Mouse (Mus musculus) kidney, adult 2 months (tissue): ENCODE measurements at regions not wholly inside any gene's neighbourhood (a gene's known extent, or its start where the extent isn't known, plus 50 kb on each side); places are given as distances from the start of the nearest gene placed in this dataset.
A peak's percentile ranks its signal among the peaks of the same experiment; 100 is the strongest.

Experiments used
- DNase-seq: peaks from one replicate; pipeline ENCODE4 v3.0.0; 2021
- H3K27ac ChIP-seq: fragments of 200-500 bp; 2 replicates; pipeline ENCODE4 v1.5.1; 2012; ENCODE audit warnings: low read depth, low read length, control low read depth, inconsistent platforms; ENCODE audit not compliant: insufficient read depth
- H3K27me3 ChIP-seq: fragments of 200-500 bp; replicated peaks from 2 replicates; pipeline ENCODE4 v1.6.1; 2012; ENCODE audit warnings: mild to moderate bottlenecking, moderate library complexity, low read length, inconsistent platforms; ENCODE audit not compliant: control insufficient read depth, insufficient read depth
- H3K36me3 ChIP-seq: fragments of 200-500 bp; 2 replicates; pipeline ENCODE4 v1.6.1; 2012; ENCODE audit warnings: mild to moderate bottlenecking, moderate library complexity, low read length, inconsistent platforms; ENCODE audit not compliant: control insufficient read depth, insufficient read depth
- H3K4me1 ChIP-seq: fragments of 200-500 bp; 2 replicates; pipeline ENCODE4 v1.6.1; 2011; ENCODE audit warnings: low read length; ENCODE audit not compliant: control insufficient read depth, insufficient read depth
- H3K4me3 ChIP-seq: fragments of 200-500 bp; 2 replicates; pipeline ENCODE4 v1.5.1; 2011; ENCODE audit warnings: mild to moderate bottlenecking, low read depth, low read length, control low read depth; ENCODE audit not compliant: insufficient read depth
- CTCF ChIP-seq: fragments of 200-500 bp; conservative IDR thresholded peaks from 2 replicates; pipeline ENCODE4 v1.5.1; 2011; ENCODE audit warnings: low read depth, mild to moderate bottlenecking, control low read depth, low read length, moderate library complexity, mixed read lengths; ENCODE audit not compliant: insufficient read depth, insufficient read length
- POLR2A ChIP-seq: fragments of 200-500 bp; IDR thresholded peaks from one replicate; pipeline ENCODE4 v1.6.1; 2011; ENCODE audit warnings: low read depth, low read length, control low read depth
- WGBS: fragments of 180-500 bp; shearing (Covaris S2); methylation state at CpG from one replicate; pipeline ENCODE4 v1.1.7; 2018; 5-methylcytosine and 5-hydroxymethylcytosine counted together

DNA sequence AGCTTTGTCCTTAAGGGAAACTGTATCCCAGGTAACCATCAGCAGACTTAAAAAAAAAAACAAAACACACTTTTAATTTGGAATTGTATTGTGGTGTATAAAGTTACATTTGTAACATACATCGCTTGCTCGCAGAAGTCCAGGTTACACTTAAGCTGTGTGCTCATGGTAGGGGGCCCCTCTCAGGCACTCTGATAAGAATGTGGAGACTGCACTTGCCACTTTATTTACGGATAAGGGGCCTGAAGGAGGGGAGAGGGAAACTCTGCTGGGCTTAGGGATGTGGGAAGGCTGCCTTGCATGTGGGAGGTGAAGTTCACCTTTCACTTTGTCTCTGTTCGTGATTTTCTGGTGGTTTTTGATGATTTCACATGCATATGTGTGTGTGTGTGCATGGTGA, 58.7 kb downstream of the Ccdc185 start:
- H3K27me3 ChIP-seq, result no peaks in the 10 kb centered on the region
- H3K36me3 ChIP-seq, result no peaks in the 10 kb centered on the region
- H3K4me1 ChIP-seq, result no peaks in the 10 kb centered on the region
- H3K27ac ChIP-seq, result no peak overlapping the region
- 85% methylated on average over 4 of the region's 4 CpGs for WGBS
- DNase-seq, result no peak
- TF ChIP-seq CTCF (no peak), POLR2A (no peak)
- no peak overlapping the region for H3K4me3 ChIP-seq

DNA sequence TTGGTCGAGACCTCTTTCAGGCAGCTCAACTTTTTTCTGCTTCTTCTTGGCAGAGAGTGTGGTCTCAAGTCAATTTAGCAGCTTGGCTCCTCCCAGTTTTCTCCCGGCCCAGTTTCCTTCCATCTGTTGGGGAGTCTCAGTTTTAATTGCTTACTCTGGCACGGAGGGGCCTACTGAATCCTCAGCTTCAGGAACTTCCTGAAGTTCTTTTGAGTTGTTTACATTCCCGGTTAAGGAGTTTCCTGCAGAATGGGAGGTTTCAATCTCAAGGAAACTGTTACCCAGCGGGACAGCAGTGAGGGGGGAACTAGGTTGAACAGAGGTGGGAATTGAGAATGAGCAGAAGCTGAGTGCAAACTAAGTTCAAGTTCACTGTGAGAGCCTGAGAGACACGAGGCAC, 59.2 kb downstream of the Ccdc185 start:
- H3K27ac ChIP-seq, result no peak overlapping the region
- no peak overlapping the region for H3K4me3 ChIP-seq
- no peaks in the 10 kb centered on the region for H3K27me3 ChIP-seq
- TF ChIP-seq POLR2A, result no peak
- no peak for TF ChIP-seq CTCF
- no peaks in the 10 kb centered on the region for H3K4me1 ChIP-seq
- no peaks in the 10 kb centered on the region for H3K36me3 ChIP-seq
- 73% methylated on average over 6 of the region's 6 CpGs for WGBS
- no peak for DNase-seq

DNA sequence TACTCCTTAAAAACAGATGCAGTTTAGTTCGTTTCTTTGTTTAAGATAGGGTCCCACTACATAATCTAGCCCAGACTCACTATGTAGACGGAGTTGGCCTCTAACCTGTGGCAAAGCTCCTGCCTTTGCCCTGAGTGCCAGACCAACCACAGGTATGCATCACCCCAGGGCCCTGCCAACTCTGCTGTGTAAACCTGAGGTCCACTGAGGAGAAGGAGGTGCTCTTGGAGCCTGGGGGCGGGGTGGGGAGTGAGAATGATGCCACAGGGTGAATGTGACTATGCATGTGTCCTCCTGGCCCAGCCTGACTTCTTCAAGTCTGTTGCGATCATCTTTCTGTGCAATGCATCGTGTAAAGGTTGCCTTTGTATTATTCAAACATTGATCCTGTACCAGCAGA, 61.8 kb downstream of the Ccdc185 start:
- H3K27ac ChIP-seq, result no peak overlapping the region
- DNase-seq, result no peak
- H3K27me3 ChIP-seq, result no peaks in the 10 kb centered on the region
- 77% methylated on average over 5 of the region's 5 CpGs for WGBS
- H3K4me3 ChIP-seq, result no peak overlapping the region
- no peaks in the 10 kb centered on the region for H3K36me3 ChIP-seq
- no peaks in the 10 kb centered on the region for H3K4me1 ChIP-seq
- TF ChIP-seq POLR2A (no peak), CTCF (no peak)

- no peak overlapping the region for H3K4me3 ChIP-seq
- no peak for DNase-seq
- no peaks in the 10 kb centered on the region for H3K27me3 ChIP-seq
- no peak overlapping the region for H3K27ac ChIP-seq
- TF ChIP-seq POLR2A (no peak), CTCF (no peak)
- WGBS, result 39% methylated on average over 5 of the region's 5 CpGs
- H3K36me3 ChIP-seq, result no peaks in the 10 kb centered on the region
- H3K4me1 ChIP-seq, result no peaks in the 10 kb centered on the region
These were observed 62.7 kb downstream of the Ccdc185 start for GRCm38 (mm10) chr1:182686231-182686630.

DNA sequence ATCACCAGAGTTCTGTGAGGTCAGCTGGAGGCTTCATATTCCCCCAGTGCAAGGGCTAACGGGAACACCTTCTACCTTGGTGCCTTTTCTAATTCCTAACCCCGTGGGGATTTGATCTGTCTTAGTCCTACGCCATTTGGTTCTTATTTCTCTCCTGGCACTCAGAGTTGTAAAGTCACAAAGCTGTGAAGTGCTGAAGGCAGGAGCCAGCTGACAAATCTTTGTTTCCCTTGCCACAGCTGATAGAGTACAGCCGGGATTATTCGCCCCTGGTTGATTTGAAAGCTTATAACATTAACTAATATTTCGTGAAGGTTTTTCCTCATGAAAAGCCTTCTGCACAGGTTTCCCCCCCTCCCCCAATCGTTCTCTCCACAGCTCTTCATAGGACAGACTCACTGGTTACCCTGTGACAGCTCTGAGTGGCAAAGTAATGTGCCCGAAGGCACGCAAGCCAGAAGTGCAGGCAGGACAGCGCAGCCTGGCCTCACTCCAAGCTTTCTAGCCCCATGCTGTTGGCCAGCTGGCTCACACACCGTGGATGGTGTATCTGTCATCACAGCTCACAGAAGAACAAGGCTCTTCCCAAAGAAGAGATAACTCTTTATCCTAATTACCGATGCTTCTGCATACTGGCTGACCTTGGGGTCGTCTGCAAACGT, 66.3 kb downstream of the Ccdc185 start:
- no peak overlapping the region for H3K4me3 ChIP-seq
- WGBS, result 28% methylated on average over 14 of the region's 14 CpGs
- no peaks in the 10 kb centered on the region for H3K36me3 ChIP-seq
- H3K27ac ChIP-seq, result no peak overlapping the region
- no peak for TF ChIP-seq CTCF
- TF ChIP-seq POLR2A, result no peak
- no peaks in the 10 kb centered on the region for H3K27me3 ChIP-seq
- DNase-seq, result peak; percentile 41
- 0 out of 2 replicates have a peak, but pooled peaks cover 3% of the 10 kb centered on the region for H3K4me1 ChIP-seq
